Mouse (Mus musculus): ENCODE data around the gene Foxb1. TPM values are rescaled to one million over a fixed set of nuclear protein-coding genes. Genes with fewer than 3 reads are reported as not detected.

Foxb1 gene
- total RNA-seq (2023; ENCODE audit: inconsistent age): not detected in 4 replicates

GRCm38 (mm10) chr9:69760371-69761301 lies at the start of gene Foxb1:
TSS of gene Foxb1 (minus strand) at chr9:69760940.

Other genes with a start within 250 kb of the Foxb1 start
- gene Bnip2, start 228.5 kb upstream of the Foxb1 start, total RNA-seq (2023; ENCODE audit: inconsistent age): 61.7 to 79.0 TPM (median 71.8 TPM) in 4 replicates

Measured in B cell, adult (primary cell).